Mouse (Mus musculus) bone marrow macrophage, adult 2 months (primary cell): ENCODE measurements at regions not wholly inside any gene's neighbourhood (a gene's known extent, or its start where the extent isn't known, plus 50 kb on each side); places are given as distances from the start of the nearest gene placed in this dataset.

Experiments
- H3K27ac ChIP-seq: 2 replicates; pipeline ENCODE4 v1.5.1; 2012; ENCODE audit warnings: low read depth, low read length; ENCODE audit not compliant: insufficient read depth
- H3K4me1 ChIP-seq: 2 replicates; pipeline ENCODE4 v1.6.1; 2012; ENCODE audit warnings: low read length; ENCODE audit not compliant: control insufficient read depth, insufficient read depth
- H3K4me3 ChIP-seq: 2 replicates; pipeline ENCODE4 v1.5.1; 2012; ENCODE audit warnings: mild to moderate bottlenecking, low read length, moderate library complexity; ENCODE audit not compliant: insufficient read depth
- CTCF ChIP-seq: IDR thresholded peaks from 2 replicates; pipeline ENCODE4 v1.5.1; 2012; ENCODE audit warnings: low read depth, mild to moderate bottlenecking, low read length, moderate library complexity
- POLR2A ChIP-seq: IDR thresholded peaks from 2 replicates; pipeline ENCODE4 v1.6.1; 2012; ENCODE audit warnings: mild to moderate bottlenecking, low read depth, low read length, borderline replicate concordance

GRCm38 (mm10) chr13:85359143-85359542 lies 70.2 kb upstream of the Rasa1 start:
- H3K4me3 ChIP-seq, result no peak overlapping the region
- no peak for TF ChIP-seq CTCF
- no peak for TF ChIP-seq POLR2A
- peaks cover 10% of the 10 kb centered on the region for H3K4me1 ChIP-seq
- H3K27ac ChIP-seq, result peak overlapping the region; percentile 89

GRCm38 (mm10) chr13:85352061-85352460 lies 63.1 kb upstream of the Rasa1 start:
- H3K4me1 ChIP-seq, result peaks cover 2% of the 10 kb centered on the region; the same call in 1 of the 2 replicates
- TF ChIP-seq CTCF (no peak), POLR2A (no peak)
- no peak overlapping the region for H3K27ac ChIP-seq
- H3K4me3 ChIP-seq, result no peak overlapping the region
